ENCODE assay signal across 8 mouse cellular contexts in the genomic region with DNA sequence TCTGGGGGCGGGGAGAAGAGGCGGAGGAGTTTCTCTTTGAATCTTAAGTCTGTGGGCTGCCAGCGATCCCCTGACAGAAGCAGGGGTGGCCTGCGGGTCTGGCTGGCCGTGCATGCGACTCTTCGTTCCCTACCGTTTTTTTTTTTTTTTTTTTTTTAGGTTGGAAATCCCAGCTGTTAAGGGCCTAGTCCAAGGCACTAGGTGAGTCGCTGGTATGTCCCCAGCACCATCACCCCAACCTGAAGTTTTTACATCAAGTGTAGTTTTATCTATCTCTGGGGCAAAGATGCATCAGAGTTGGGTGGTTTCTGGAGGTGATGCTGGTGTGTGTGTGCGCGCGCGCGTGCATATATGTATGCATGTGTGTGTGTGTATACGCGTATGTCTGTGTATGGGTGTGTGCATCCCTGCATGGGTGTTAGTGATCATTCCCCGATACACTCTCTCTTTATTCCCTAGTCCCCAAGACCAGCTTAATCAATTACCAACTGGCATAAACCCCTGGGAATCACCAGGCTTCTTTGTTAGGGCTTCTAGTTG. TPM values are rescaled to one million over a fixed set of nuclear protein-coding genes. Genes with fewer than 3 reads are reported as not detected.
A peak's percentile ranks its signal among the peaks of the same experiment; 100 is the strongest.
DNase-seq lines count a peak whose midpoint lies in the region; ATAC-seq and TF ChIP-seq lines count a peak whose summit lies in the region.

No protein-coding gene starts in this region.

- no peak for TF ChIP-seq EP300 in liver, embryonic 14.5 days (IDR thresholded peaks at IDR 0.05; ENCODE audit: low read depth)

- no peak for ATAC-seq in liver, embryonic 14.5 days (ENCODE audit: insufficient read depth)

- DNase-seq in cerebellum, adult 2 months = no peak
- no peak for DNase-seq in cerebellum, adult 11-12 months
- peak; percentile 30 for DNase-seq in thymus, postnatal 4 days
- DNase-seq in thymus, adult 18-20 months = no peak
- DNase-seq in liver, embryonic 14.5 days (ENCODE audit: low read depth in 3 of 3, low spot score in 3 of 3) = no peak
- DNase-seq in adipocyte (ENCODE audit: low spot score) = no peak
- DNase-seq in gastrocnemius, adult 8-10 months (ENCODE audit: low spot score in 2 of 2) = no peak
- no peak for DNase-seq in left cerebral cortex, postnatal 25 days (ENCODE audit: low spot score in 2 of 2)

- no peaks in the 10 kb centered on the region for H3K27me3 ChIP-seq in cerebellum, adult 2 months (ENCODE audit: control insufficient read depth, insufficient read depth, low read length)
- peaks cover 58% of the 10 kb centered on the region for H3K27me3 ChIP-seq in liver, embryonic 14.5 days (ENCODE audit: control insufficient read depth, insufficient read depth, low read length)

- H3K9me3 ChIP-seq in liver, embryonic 14.5 days (ENCODE audit: control insufficient read depth, low read length) = no peaks in the 10 kb centered on the region

- no peak for TF ChIP-seq CTCF in cerebellum, adult 2 months (IDR thresholded peaks at IDR 0.05; ENCODE audit: borderline replicate concordance, insufficient read depth, low read depth, low read length)
- TF ChIP-seq CTCF in liver, embryonic 14.5 days (IDR thresholded peaks at IDR 0.05; ENCODE audit: low read depth) = no peak

- peak overlapping the region; percentile 100 for H3K4me2 ChIP-seq in liver, embryonic 14.5 days (ENCODE audit: low read depth)

- WGBS in cerebellum, adult 2 months = 42% methylated on average over 17 of the region's 17 CpGs
- 10% methylated on average over 17 of the region's 17 CpGs for WGBS in liver, embryonic 14.5 days (ENCODE audit: insufficient replicate concordance)

- no peaks in the 10 kb centered on the region for H3K36me3 ChIP-seq in liver, embryonic 14.5 days (replicated peaks; ENCODE audit: control insufficient read depth, insufficient read depth, low read depth)

- TF ChIP-seq POLR2A in cerebellum, adult 2 months (IDR thresholded peaks at IDR 0.05; ENCODE audit: borderline replicate concordance, insufficient read depth, low read length) = no peak

- intact Hi-C loops in left cerebral cortex, postnatal 25 days (cut with DNase I) = loop anchor here (2.0 to 10.0 kb wide), 3 partner anchors 85 to 321 kb away; a partner anchor contains a TSS

- peaks cover 11% of the 10 kb centered on the region; the same call in 1 of the 2 replicates for H3K4me1 ChIP-seq in cerebellum, adult 2 months (ENCODE audit: control insufficient read depth, insufficient read depth, low read length)
- peaks cover 9 to 14% of the 10 kb centered on the region in 2 experiments for H3K4me1 ChIP-seq in liver, embryonic 14.5 days (replicated peaks; ENCODE audit: control insufficient read depth in 2 of 2, insufficient read depth in 2 of 2, low read length in 1 of 2)

- peak overlapping the region; percentile 47 for H3K4me3 ChIP-seq in cerebellum, adult 2 months (replicated peaks; ENCODE audit: insufficient read depth, low read depth, low read length)
- H3K4me3 ChIP-seq in liver, embryonic 14.5 days (ENCODE audit: insufficient read depth in 1 of 2, low read depth in 2 of 2, low read length in 2 of 2) = peak overlapping the region; percentile 86 to 99

- no peak overlapping the region for H3K9ac ChIP-seq in liver, embryonic 14.5 days (replicated peaks)

- no peak overlapping the region; the same call in 1 of the 2 replicates for H3K27ac ChIP-seq in cerebellum, adult 2 months (ENCODE audit: insufficient read depth, low read length)
- H3K27ac ChIP-seq in liver, embryonic 14.5 days = no peak overlapping the region

RNA-seq across cellular contexts. Expression of a gene that starts 1.1 kb away (rescaled TPM):
- 13.4 and 15.0 TPM in 2 replicates for polyA plus RNA-seq in cerebellum, adult 2 months (2012; rRNA removed)
- polyA plus RNA-seq in liver, embryonic 14.5 days (2012; rRNA removed) = 0.15 and 0.22 TPM in 2 replicates
- polyA plus RNA-seq in liver, embryonic 14.5 days (2014; fragmentation: Nextera tagmentation; extraction: Ambion mirVana) = 0.13 and 0.29 TPM in 2 replicates
- 1 to 10 TPM; 5.3 to 9.2 (median 7.1) TPM for total RNA-seq in gastrocnemius, adult 8-10 months (2022)
- 1 to 10 TPM; 1.9 to 2.2 TPM for total RNA-seq in left cerebral cortex, postnatal 25 days (2021)

RNA-seq across cellular contexts. Expression of a gene that starts 28.8 kb away (rescaled TPM):
- polyA plus RNA-seq in cerebellum, adult 2 months (2012; rRNA removed) = 90.5 and 91.6 TPM in 2 replicates
- polyA plus RNA-seq in liver, embryonic 14.5 days (2012; rRNA removed) = 2.4 TPM in 2 replicates
- 1.8 and 2.5 TPM in 2 replicates for polyA plus RNA-seq in liver, embryonic 14.5 days (2014; fragmentation: Nextera tagmentation; extraction: Ambion mirVana)
- 10 to 100 TPM; 21.2 to 25.8 (median 22.7) TPM for total RNA-seq in gastrocnemius, adult 8-10 months (2022)
- 100 to 1,000 TPM; 107 to 129 TPM for total RNA-seq in left cerebral cortex, postnatal 25 days (2021)

RNA-seq across cellular contexts. Expression of a gene that starts 30.6 kb away (rescaled TPM):
- 7.6 and 9.1 TPM in 2 replicates for polyA plus RNA-seq in cerebellum, adult 2 months (2012; rRNA removed)
- polyA plus RNA-seq in liver, embryonic 14.5 days (2012; rRNA removed) = 0.02 and 0.03 TPM in 2 replicates
- polyA plus RNA-seq in liver, embryonic 14.5 days (2014; fragmentation: Nextera tagmentation; extraction: Ambion mirVana) = not detected in 2 replicates
- 1 to 10 TPM; 2.9 to 5.4 (median 4.1) TPM for total RNA-seq in gastrocnemius, adult 8-10 months (2022)
- total RNA-seq in left cerebral cortex, postnatal 25 days (2021) = 1 to 10 TPM; 4.2 to 4.6 TPM

Comparison
In these comparisons a context has a peak if more than half of its experiments do, and no peak if none do; other contexts are left out.
1. RNA of a gene that starts 28.8 kb away (total RNA-seq): 107 to 129 TPM in left cerebral cortex, postnatal 25 days; 21.2 to 25.8 TPM in gastrocnemius, adult 8-10 months; every median in the first group is over 4 times any median in the second.